Mouse (Mus musculus) stomach, embryonic 14.5 days (tissue): ENCODE results near the gene March8. TPM values are rescaled to one million over a fixed set of nuclear protein-coding genes. Genes with fewer than 3 reads are reported as not detected.
A peak's percentile ranks its signal among the peaks of the same experiment; 100 is the strongest.

Source experiments
- ATAC-seq: fragments of 200-750 bp; cut with Nextera tagmentation; 2 replicates; pipeline ENCODE4 v1.8.0; 2017; ENCODE audit warnings: low read depth, moderate TSS enrichment; ENCODE audit not compliant: insufficient number of reproducible peaks, insufficient read depth, low FRiP score
- H3K27ac ChIP-seq: fragments of 300-500 bp; sonication (generic); 2 replicates; pipeline ENCODE4 v1.5.1; 2014; ENCODE audit warnings: mild to moderate bottlenecking, low read length, moderate library complexity, mixed read lengths
- H3K27me3 ChIP-seq: fragments of 300-500 bp; sonication (generic); 2 replicates; pipeline ENCODE4 v1.6.1; 2014; ENCODE audit warnings: low read length, control low read depth, mixed read lengths; ENCODE audit not compliant: control insufficient read depth, insufficient read depth
- H3K36me3 ChIP-seq: fragments of 300-500 bp; sonication (generic); 2 replicates; pipeline ENCODE4 v1.6.1; 2014; ENCODE audit warnings: mild to moderate bottlenecking, control low read depth, low read length, moderate library complexity, mixed read lengths; ENCODE audit not compliant: control insufficient read depth, insufficient read depth
- H3K4me1 ChIP-seq: fragments of 300-500 bp; sonication (generic); 2 replicates; pipeline ENCODE4 v1.6.1; 2014; ENCODE audit warnings: low read length, control low read depth, mixed read lengths; ENCODE audit not compliant: control insufficient read depth, insufficient read depth
- H3K4me2 ChIP-seq: fragments of 300-500 bp; sonication (generic); replicated peaks from 2 replicates; pipeline ENCODE4 v1.6.1; 2014; ENCODE audit warnings: low read depth, low read length, control low read depth
- H3K4me3 ChIP-seq: fragments of 300-500 bp; sonication (generic); 2 replicates; pipeline ENCODE4 v1.5.1; 2014; ENCODE audit warnings: low read depth, low read length, control low read depth
- H3K9ac ChIP-seq: fragments of 300-500 bp; sonication (generic); replicated peaks from 2 replicates; pipeline ENCODE4 v1.6.1; 2014; ENCODE audit warnings: low read depth, mild to moderate bottlenecking, control low read depth, low read length, moderate library complexity, mixed read lengths
- H3K9me3 ChIP-seq: fragments of 300-500 bp; sonication (generic); 2 replicates; pipeline ENCODE4 v1.6.1; 2016; ENCODE audit warnings: low read depth, low read length, control low read depth; ENCODE audit not compliant: control insufficient read depth
- WGBS: fragments of 180-500 bp; shearing (Covaris S2); extraction: QIAGEN DNeasy Blood & Tissue Kit; methylation state at CpG from one replicate; pipeline ENCODE4 v1.1.7; 2014; 5-methylcytosine and 5-hydroxymethylcytosine counted together
- polyA plus RNA-seq: library from polyadenylated mRNA; unstranded; fragments of >200 nt; fragmentation: Nextera tagmentation; extraction: Ambion mirVana; gene quantifications from 2 replicates; pipeline ENCODE4 v1.2.1, GENCODE M21; 2014

Gene March8
- polyA plus RNA-seq, 1 experiment from 2014 or later: 38.8 TPM

DNA sequence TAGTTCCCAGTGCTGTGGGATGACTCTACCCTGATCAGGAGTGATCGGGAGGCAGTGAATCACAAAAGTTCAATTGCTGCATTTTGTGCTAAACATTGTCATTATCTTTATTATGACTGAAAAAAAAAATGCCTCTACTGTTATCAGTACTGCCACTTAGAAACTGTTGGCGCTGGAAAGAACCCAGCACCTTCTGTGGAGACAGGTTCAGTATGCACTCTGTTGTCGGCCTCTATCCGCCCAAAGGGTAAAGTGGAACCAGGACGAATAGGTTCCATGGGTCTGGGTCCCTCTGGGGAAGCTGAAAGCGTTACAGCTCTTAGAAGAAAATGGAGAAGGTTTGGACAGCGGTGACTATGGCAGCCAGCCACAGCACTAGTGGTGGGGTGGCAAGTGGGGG, 41.1 kb downstream of the March8 start:
- Histone ChIP-seq H3K9me3 (no peaks in the 10 kb centered on the region), H3K4me3 (no peak overlapping the region), H3K4me2 (no peak overlapping the region), H3K36me3 (no peaks in the 10 kb centered on the region), H3K4me1 (no peaks in the 10 kb centered on the region), H3K9ac (no peak overlapping the region), H3K27me3 (no peaks in the 10 kb centered on the region), H3K27ac (no peak overlapping the region)
- no peak for ATAC-seq
- WGBS: 90% methylated on average over 7 of the region's 7 CpGs

DNA sequence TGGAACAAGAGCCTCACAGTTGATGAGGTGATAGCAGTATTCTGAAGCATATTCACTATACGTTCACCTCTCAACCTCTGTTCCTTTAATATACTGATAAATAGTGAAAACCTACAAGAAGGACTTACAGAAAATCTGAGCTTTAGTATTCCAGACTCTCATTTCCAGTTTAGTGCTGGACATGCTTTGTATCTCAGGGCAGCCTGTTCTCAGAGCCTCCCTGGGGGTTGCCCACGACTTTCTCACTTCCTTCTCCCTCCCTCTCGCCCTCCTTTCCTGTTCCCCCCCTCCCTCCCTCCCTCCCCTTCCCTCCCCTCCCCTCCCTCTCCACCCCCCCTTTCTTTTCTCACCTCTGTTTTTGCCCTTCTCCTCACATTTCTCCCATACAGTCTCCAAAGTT, 42.3 kb downstream of the March8 start:
- no peaks in the 10 kb centered on the region for H3K27me3 ChIP-seq
- no peak overlapping the region for H3K4me2 ChIP-seq
- H3K36me3 ChIP-seq: no peaks in the 10 kb centered on the region
- WGBS: 62% methylated on average over 3 of the region's 3 CpGs
- peaks cover under 1% of the 10 kb centered on the region for H3K4me1 ChIP-seq
- H3K27ac ChIP-seq: no peak overlapping the region
- ATAC-seq: no peak
- H3K9me3 ChIP-seq: no peaks in the 10 kb centered on the region
- no peak overlapping the region for H3K9ac ChIP-seq
- H3K4me3 ChIP-seq: no peak overlapping the region

DNA sequence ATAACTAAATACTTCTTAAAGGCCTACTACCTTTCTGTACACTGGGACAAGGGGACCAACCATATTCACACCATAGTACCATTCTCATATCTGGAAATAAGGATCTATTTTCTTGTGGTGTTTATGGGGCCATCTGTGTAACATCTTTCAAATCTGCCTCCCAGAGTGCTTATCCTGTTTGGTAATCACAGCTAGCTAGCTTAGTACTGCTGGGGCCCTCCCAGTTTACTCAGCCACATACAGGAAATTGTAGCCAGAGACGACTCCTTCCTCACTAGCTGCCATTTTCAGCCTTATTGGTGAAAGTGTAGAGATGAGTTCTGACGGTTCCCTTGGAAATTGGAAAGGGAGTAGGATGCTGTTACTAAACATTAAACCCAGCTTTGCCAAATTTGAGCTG, 43.8 kb downstream of the March8 start:
- H3K4me1 ChIP-seq: peaks cover 5% of the 10 kb centered on the region
- H3K27me3 ChIP-seq: no peaks in the 10 kb centered on the region
- H3K27ac ChIP-seq: no peak overlapping the region
- H3K36me3 ChIP-seq: no peaks in the 10 kb centered on the region
- WGBS: 53% methylated on average over 2 of the region's 2 CpGs
- H3K9me3 ChIP-seq: no peaks in the 10 kb centered on the region
- no peak overlapping the region for H3K4me2 ChIP-seq
- no peak for ATAC-seq
- H3K4me3 ChIP-seq: no peak overlapping the region
- no peak overlapping the region for H3K9ac ChIP-seq

DNA sequence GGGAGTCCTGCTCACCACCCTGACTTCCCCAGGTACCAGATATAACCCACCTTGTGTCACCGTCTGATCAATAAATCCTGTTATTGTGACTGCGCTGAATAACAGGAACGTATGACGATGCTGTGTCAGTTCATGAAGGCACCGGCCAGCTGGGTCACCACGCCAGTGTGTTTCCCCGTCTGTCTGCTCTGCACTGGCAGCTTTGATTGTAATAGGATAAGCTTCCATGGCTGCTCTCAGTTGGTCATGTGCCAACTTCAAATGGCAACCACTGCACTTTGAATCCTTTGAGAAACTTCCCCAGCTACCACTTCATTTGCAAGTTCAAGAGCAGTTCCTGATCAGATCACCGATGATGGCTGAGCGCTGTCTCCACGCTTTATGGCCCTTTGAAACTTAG, 45.8 kb downstream of the March8 start:
- Histone ChIP-seq H3K9ac (no peak overlapping the region), H3K36me3 (no peaks in the 10 kb centered on the region), H3K4me1 (peaks cover 5% of the 10 kb centered on the region), H3K27ac (no peak overlapping the region), H3K4me3 (no peak overlapping the region), H3K4me2 (no peak overlapping the region), H3K27me3 (no peaks in the 10 kb centered on the region), H3K9me3 (no peaks in the 10 kb centered on the region)
- 86% methylated on average over 10 of the region's 10 CpGs for WGBS
- no peak for ATAC-seq

DNA sequence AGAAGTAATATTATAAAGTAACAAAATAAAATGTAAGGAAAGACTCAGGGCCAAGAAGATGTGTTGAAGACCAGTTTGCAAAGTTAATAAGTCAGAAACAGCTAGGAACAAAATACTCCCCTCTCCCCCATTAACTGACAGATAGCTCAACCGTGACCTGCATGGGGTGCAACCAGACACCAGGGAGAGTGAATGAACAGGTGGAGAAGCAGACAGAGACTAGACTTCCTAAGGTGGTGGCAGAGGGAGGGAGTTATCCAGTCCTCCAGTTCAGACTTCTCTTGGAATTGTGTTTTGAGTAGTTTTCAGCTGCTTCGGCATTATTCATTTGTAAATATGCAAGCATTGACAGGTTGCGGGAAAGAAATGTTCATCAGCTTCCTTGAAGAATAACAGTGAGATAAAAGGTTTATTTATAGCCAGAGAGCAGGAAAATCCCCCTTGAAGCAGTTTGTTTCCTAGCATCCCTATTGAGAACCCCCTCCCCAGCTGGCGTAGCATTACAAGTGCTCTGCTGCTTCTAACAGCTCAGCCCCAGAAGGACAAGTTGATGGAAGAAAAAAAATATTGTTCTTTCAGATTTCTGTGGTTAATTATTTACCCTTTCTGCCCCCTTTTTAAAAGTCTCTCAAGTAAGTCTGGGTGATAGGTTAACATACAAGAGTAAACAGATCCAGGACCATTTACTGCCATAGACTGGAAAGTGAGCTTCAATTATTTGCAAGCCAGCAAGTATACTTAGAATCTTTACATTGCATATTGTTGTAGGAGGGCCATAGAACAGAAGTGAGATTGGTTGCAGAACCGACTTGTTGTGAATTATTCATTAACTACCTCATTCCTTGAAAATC, 47.6 kb downstream of the March8 start:
- H3K27ac ChIP-seq: peak overlapping the region; percentile 77; the same call in 1 of the 2 replicates
- no peaks in the 10 kb centered on the region for H3K9me3 ChIP-seq
- H3K27me3 ChIP-seq: no peaks in the 10 kb centered on the region
- 0 out of 2 replicates have a peak overlapping the region, but pooled peaks have one; percentile 10 for H3K4me2 ChIP-seq
- H3K4me3 ChIP-seq: no peak overlapping the region
- H3K36me3 ChIP-seq: no peaks in the 10 kb centered on the region
- WGBS: 17% methylated on average over 5 of the region's 5 CpGs
- ATAC-seq: no peak; the same call in 1 of the 2 replicates
- H3K9ac ChIP-seq: no peak overlapping the region
- H3K4me1 ChIP-seq: peaks cover 5% of the 10 kb centered on the region

DNA sequence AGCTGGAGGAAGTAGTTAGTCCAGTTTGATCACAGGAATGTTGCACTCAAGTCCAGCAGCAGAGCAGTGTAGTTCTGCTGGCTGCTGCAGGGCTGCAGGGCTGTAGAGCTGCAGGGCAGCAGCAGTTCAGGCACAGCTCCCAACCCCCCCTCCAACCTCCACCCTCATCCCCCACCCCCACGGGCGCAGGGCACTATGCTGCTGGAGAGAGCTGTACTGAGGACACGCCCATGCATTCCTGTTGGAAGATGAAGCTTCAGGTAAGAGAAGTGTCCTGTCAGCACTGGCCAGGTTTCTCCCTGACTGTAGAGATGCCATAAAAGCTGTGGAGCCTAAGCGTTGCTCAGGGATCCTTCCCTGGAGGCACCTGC, 48.2 kb downstream of the March8 start:
- H3K9me3 ChIP-seq: no peaks in the 10 kb centered on the region
- H3K9ac ChIP-seq: no peak overlapping the region
- H3K4me1 ChIP-seq: peaks cover 5% of the 10 kb centered on the region
- H3K4me2 ChIP-seq: no peak overlapping the region
- no peak overlapping the region for H3K4me3 ChIP-seq
- peak overlapping the region; percentile 77 for H3K27ac ChIP-seq
- ATAC-seq: peak; percentile 85
- 35% methylated on average over 4 of the region's 4 CpGs for WGBS
- H3K27me3 ChIP-seq: no peaks in the 10 kb centered on the region
- H3K36me3 ChIP-seq: no peaks in the 10 kb centered on the region

DNA sequence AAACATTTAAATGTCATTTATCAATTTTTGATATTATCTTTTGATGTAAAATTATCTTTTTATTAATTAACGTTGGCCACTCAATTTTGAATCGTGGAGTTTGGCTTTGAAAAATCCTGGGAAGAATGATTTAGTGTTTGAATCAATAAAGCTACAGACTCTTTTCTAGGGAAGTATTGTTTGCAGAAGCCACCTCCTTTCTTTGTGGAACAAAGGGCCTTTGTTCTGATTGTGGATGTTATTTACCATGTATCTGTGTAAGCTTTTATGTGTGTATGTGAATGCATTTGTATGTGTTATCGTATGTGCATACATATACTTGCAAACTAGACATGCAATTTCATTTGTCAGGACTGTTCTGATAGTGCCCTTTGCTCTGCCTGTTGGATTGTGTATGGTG, 48.7 kb downstream of the March8 start:
- Histone ChIP-seq H3K9ac (no peak overlapping the region), H3K4me3 (no peak overlapping the region), H3K27me3 (no peaks in the 10 kb centered on the region), H3K4me2 (no peak overlapping the region), H3K27ac (peak overlapping the region; percentile 77; the same call in 1 of the 2 replicates), H3K4me1 (peaks cover 5% of the 10 kb centered on the region), H3K9me3 (no peaks in the 10 kb centered on the region), H3K36me3 (no peaks in the 10 kb centered on the region)
- ATAC-seq: no peak
- WGBS: 66% methylated on average over 3 of the region's 3 CpGs

DNA sequence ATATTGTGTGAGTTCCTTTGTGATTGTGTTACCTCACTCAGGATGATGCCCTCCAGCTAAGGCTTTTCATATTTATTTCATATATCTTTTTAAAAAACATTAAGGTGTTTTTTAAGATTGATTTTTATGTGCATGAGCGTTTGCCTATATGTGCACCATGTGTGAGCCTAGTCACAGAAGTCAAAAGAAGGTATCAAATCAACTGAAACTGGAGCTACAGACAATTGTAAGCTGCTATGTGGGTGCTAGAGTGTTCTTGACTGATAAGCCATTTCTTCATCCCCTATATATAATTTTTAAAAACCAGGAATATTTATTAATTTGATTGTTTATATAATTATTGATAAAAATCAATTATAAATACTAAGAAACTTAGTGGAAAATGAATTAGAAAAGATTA, 50.2 kb downstream of the March8 start:
- H3K27ac ChIP-seq: no peak overlapping the region
- H3K4me2 ChIP-seq: no peak overlapping the region
- ATAC-seq: no peak
- no peaks in the 10 kb centered on the region for H3K9me3 ChIP-seq
- H3K36me3 ChIP-seq: no peaks in the 10 kb centered on the region
- no peak overlapping the region for H3K4me3 ChIP-seq
- H3K4me1 ChIP-seq: peaks cover 5% of the 10 kb centered on the region
- WGBS: 88% methylated on average over 1 of the region's 1 CpGs
- no peaks in the 10 kb centered on the region for H3K27me3 ChIP-seq
- no peak overlapping the region for H3K9ac ChIP-seq

DNA sequence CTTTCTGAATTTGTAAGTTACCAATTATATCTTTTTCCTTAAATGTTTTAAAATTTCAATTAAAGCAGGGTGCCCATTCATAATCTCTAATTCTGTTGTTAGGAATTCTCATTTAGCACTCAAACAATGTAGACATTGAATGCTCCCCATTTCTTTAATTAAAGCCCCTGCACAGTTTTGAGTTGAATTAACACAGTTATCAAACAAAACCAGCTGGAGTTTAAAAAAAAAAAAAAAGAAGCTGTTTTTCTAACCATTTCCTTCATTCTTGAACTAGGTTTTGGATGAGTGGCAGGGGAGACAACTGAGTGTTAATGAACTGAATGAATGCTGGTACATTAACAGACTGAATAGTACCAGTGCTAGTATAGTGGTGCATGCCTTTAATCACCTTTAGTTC, 51.7 kb downstream of the March8 start:
- Histone ChIP-seq H3K4me1 (peaks cover 5% of the 10 kb centered on the region), H3K9me3 (no peaks in the 10 kb centered on the region), H3K27me3 (no peaks in the 10 kb centered on the region), H3K36me3 (no peaks in the 10 kb centered on the region), H3K9ac (no peak overlapping the region), H3K4me2 (no peak overlapping the region), H3K4me3 (no peak overlapping the region), H3K27ac (no peak overlapping the region)
- no peak for ATAC-seq
